Mouse (Mus musculus) midbrain, embryonic 10.5 days (tissue): ENCODE data around the gene Fsip2. TPM values are rescaled to one million over a fixed set of nuclear protein-coding genes. Genes with fewer than 3 reads are reported as not detected.

Experiments
- DNase-seq: peaks from one replicate; pipeline ENCODE4 v3.0.0-alpha.2; 2017; ENCODE audit warnings: low spot score
- H3K27ac ChIP-seq: fragments of 300-500 bp; sonication (generic); replicated peaks from 2 replicates; pipeline ENCODE4 v1.5.1; 2016; ENCODE audit warnings: mild to moderate bottlenecking
- H3K27me3 ChIP-seq: fragments of 300-500 bp; sonication (generic); 2 replicates; pipeline ENCODE4 v1.6.1; 2016; ENCODE audit warnings: low read depth, mild to moderate bottlenecking; ENCODE audit not compliant: poor library complexity, severe bottlenecking
- H3K36me3 ChIP-seq: fragments of 300-500 bp; sonication (generic); 2 replicates; pipeline ENCODE4 v1.6.1; 2016; ENCODE audit warnings: mild to moderate bottlenecking, moderate library complexity
- H3K4me1 ChIP-seq: fragments of 300-500 bp; sonication (generic); 2 replicates; pipeline ENCODE4 v1.6.1; 2016
- H3K4me3 ChIP-seq: fragments of 300-500 bp; sonication (generic); 2 replicates; pipeline ENCODE4 v1.5.1; 2016; ENCODE audit warnings: mild to moderate bottlenecking, moderate library complexity
- H3K9me3 ChIP-seq: fragments of 300-500 bp; sonication (generic); replicated peaks from 2 replicates; pipeline ENCODE4 v1.6.1; 2016; ENCODE audit warnings: mild to moderate bottlenecking
- WGBS: fragments of 180-500 bp; shearing (Covaris S2); methylation state at CpG from one replicate; pipeline ENCODE4 v1.1.7; 2016; 5-methylcytosine and 5-hydroxymethylcytosine counted together
- polyA plus RNA-seq: library from polyadenylated mRNA; unstranded; fragments of >200 nt; fragmentation: Nextera tagmentation; extraction: Ambion mirVana; gene quantifications from 2 replicates; pipeline ENCODE4 v1.2.1, GENCODE M21; 2016

The Fsip2 gene
- polyA plus RNA-seq = not detected in 2 replicates

DNA sequence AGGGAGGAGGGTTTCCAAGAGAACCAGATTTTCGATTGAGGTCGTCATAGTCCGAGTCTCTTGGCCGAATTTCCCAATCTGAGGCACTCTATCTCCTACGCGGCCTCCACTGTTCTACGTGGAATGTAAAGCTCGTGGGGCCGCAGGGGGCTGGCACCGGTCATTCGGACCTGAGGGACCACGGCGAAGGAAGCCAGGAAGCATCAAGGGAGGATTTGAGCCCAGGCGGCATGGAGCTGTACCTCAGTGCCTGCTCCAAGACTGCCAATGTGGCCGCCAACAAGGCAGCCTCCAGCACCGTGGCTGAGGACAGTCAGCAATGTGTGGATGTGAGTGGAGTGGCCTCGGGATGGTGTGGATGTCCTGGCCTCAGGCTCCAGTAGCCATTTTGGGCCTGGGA lies at the start of gene Fsip2:
Fsip2 (plus strand) TSS at position 163 of the 400 bp plus-strand sequence.
- Histone ChIP-seq H3K36me3 (no peaks in the 10 kb centered on the region), H3K27me3 (no peaks in the 10 kb centered on the region), H3K4me1 (no peaks in the 10 kb centered on the region), H3K9me3 (no peaks in the 10 kb centered on the region), H3K27ac (no peak within 1 kb of the TSS), H3K4me3 (no peak within 1 kb of the TSS)
- DNase-seq = no peak
- WGBS = 97% methylated on average over 17 of the region's 17 CpGs

DNA sequence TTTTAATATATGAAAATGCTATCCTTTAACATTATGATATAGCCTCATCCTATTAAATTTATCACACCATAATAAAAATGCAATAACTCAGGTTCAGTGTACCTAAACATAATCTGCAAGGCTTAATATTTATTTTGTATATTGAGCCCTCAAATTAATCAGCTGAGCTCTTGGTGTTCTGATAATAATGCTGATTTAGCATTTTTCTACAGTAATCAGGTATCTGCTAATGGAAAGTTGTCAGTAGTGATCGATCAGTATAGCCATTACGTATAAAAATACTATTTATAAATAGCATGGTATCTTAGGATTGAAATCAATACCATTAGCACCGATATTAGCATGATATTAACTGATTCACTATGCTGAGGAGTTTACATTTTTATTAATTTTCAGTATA lies 20.0 kb downstream of the Fsip2 start:
- H3K27ac ChIP-seq = no peak overlapping the region
- no peaks in the 10 kb centered on the region for H3K27me3 ChIP-seq
- H3K9me3 ChIP-seq = no peaks in the 10 kb centered on the region
- no peak overlapping the region for H3K4me3 ChIP-seq
- whole genome bisulfite sequencing = 89% methylated on average over 3 of the region's 3 CpGs
- no peak for DNase-seq
- H3K36me3 ChIP-seq = no peaks in the 10 kb centered on the region
- H3K4me1 ChIP-seq = no peaks in the 10 kb centered on the region

DNA sequence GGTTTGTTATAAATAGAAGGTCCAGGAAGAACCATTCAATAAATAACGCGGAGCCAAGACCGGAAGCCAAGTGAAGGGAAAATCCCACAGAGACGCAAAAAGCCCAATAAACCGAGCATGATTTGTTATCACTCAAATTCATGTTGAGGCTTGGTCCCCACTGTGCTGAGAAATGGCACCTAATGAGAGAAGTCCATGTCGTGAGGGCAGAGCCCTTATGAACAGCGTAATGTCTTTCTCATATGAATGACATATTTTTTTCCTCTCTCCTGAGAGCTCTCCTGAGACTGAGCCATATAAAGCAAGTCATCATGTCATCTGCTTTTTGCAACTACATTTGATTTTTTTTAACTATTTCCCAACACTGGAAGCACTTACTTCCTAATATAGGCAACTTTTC lies 82.4 kb downstream of the Fsip2 start:
- no peak overlapping the region for H3K4me3 ChIP-seq
- H3K36me3 ChIP-seq = no peaks in the 10 kb centered on the region
- no peak overlapping the region for H3K27ac ChIP-seq
- H3K27me3 ChIP-seq = no peaks in the 10 kb centered on the region
- WGBS = 94% methylated on average over 7 of the region's 7 CpGs
- H3K9me3 ChIP-seq = no peaks in the 10 kb centered on the region
- DNase-seq = no peak
- no peaks in the 10 kb centered on the region for H3K4me1 ChIP-seq

DNA sequence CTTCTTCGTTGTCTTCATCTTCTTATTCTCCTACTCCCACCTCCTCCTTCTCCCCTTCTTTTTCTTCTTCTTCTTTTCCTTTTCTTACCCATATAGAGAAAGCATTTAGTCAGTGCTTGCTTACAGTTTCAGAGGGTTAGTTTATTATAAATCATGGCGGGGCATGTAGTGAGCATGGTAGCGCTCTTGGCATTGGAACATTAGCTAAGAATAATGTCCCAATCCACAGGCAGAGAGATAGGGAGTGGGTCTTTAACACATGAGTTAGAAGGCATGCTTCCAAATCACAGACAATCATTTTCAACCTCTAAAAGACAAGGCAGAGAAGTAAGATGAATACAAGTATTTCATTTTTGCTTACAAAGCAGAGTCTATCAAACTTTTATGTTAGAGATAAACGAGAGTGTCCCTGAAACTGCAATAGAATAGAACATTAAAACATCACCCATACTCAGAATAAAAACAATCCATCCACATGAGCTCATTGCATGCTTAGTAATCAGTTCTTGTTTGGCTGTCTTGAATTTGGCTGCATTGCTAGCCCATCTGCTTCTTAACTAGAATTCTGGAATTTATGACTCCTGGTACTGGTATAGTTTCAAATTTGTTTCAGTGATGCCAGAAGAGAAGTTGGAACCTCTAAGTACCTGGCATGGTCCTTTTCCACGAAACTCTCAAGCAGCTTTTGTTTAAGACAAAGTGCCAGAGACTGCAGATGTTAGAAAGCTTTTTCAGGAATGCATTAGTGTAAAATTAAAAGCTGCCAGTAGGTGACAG lies 109.7 kb downstream of the Fsip2 start:
- 86% methylated on average over 5 of the region's 5 CpGs for WGBS
- Histone ChIP-seq H3K4me3 (no peak overlapping the region), H3K27ac (no peak overlapping the region), H3K9me3 (no peaks in the 10 kb centered on the region), H3K27me3 (no peaks in the 10 kb centered on the region), H3K4me1 (no peaks in the 10 kb centered on the region), H3K36me3 (no peaks in the 10 kb centered on the region)
- no peak for DNase-seq
